Mouse (Mus musculus) gastrocnemius, adult 18-20 months (tissue): ENCODE measurements around the gene Prom2. TPM values are rescaled to one million over a fixed set of nuclear protein-coding genes. Genes with fewer than 3 reads are reported as not detected.

Source experiments
- DNase-seq: peaks from one replicate; pipeline ENCODE4 v3.0.0; 2021; ENCODE audit warnings: low spot score
- long read RNA-seq, 2 experiments: library from polyadenylated mRNA; stranded (forward); transcript quantifications; one replicate each; pipeline ENCODE4 v2.0.0; 2021
- total RNA-seq, 2 experiments: library from RNA; stranded (reverse); gene quantifications; 2 replicates each; pipeline ENCODE4 v1.2.3; 2021

The Prom2 gene
- not detected for total RNA-seq
- long read RNA-seq, experiment 1 = 0 reads
- long read RNA-seq, experiment 2 = 0 reads

DNA sequence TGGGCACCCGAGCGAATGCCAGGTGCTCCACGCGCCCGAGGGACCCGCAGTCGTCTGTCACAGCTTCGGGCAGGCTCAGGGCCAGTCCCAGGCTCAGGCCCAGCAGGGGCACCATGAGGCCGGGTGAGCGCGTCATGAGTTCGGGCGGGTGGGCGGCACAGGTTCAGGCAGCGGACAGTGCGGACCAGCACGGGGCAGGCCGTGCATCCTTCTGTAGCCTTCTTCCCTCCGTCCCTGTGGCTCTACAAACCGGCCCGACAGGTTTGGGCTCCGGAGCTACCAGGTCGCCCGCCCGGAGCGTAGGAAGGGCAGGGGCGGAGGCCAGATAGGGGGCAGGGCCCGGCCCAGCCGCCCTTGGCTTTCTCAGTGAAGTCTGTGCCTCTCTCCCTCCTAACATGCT, at the start of gene Prom2:
Gene Prom2, minus strand, starts transcription at position 283 of the 400 bp plus-strand sequence.
- DNase-seq = no peak

DNA sequence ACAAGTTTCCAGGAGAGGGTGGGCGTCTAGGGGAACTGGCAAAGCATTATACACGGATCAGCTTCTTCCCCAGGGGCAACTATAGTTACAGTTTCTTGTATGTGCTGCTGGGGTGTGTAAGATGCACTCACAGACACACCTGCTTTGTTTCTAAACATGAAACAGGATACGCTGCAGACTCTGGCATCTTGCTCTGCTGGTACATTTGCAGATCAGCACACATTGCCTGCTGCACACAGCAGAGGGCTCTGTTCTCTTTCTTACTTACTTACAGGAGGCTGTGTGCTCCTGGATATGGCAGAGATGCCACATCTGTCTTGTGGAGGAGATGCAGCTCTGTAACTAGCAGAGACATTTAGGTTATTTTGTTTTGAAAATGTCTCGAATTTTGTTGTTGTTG, 49.6 kb upstream of the Prom2 start:
- no peak for DNase-seq

DNA sequence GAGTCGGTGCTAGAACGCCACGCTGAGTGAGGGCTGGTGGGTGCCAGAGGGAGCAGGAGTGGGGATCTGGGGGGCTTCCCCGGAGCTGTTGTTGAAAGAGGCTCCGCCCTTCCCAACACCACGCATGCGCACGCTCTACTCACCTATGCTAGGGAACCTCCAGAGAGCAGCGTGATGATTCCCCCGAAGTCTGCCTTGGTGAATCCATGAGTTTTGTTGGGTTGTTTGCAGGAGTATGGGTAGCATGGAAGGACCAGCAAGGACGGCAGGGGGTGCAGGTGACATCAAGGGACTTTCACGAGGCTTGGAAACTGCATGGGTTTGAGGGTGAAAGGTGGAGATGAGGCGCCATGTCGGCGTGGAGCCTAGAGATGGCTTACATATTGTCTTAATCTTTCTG, 48.9 kb upstream of the Prom2 start:
- DNase-seq = no peak

DNA sequence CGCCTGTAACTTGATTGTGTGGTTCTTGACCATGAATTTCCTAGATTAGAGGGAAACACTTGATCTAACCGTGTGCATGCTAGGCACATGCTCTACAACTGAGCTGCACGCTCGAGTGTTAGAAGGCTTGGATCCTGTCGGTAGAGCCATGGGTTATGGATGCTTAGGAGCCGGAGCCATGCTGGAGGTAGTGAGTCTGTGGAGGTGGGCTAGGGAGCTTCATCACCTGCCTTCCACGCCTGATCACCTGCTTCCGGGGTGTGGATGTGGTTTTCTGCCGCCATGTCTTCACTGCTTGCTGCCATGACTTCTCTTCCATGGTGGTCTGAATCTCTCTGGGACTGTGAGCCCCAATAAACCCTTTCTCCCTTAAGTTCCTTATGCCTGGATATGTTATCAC, 47.6 kb upstream of the Prom2 start:
- DNase-seq = no peak

DNA sequence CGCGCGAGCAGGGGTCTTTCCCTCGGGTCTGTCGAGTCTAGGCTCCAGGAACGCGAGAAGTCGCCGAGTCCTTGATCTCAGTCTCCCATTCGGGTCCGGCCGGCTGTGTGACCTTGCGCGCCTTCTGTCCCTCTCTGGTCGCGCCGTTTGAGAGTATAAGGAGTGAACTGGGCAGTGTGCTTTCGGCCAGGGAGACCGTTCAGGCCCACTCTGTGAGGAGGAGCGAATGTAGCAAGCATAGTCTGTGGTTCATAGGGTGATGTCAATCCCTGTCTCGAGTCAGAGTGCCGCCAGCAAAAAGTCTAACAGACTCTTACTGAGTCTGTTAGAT, 46.2 kb upstream of the Prom2 start:
- no peak for DNase-seq

DNA sequence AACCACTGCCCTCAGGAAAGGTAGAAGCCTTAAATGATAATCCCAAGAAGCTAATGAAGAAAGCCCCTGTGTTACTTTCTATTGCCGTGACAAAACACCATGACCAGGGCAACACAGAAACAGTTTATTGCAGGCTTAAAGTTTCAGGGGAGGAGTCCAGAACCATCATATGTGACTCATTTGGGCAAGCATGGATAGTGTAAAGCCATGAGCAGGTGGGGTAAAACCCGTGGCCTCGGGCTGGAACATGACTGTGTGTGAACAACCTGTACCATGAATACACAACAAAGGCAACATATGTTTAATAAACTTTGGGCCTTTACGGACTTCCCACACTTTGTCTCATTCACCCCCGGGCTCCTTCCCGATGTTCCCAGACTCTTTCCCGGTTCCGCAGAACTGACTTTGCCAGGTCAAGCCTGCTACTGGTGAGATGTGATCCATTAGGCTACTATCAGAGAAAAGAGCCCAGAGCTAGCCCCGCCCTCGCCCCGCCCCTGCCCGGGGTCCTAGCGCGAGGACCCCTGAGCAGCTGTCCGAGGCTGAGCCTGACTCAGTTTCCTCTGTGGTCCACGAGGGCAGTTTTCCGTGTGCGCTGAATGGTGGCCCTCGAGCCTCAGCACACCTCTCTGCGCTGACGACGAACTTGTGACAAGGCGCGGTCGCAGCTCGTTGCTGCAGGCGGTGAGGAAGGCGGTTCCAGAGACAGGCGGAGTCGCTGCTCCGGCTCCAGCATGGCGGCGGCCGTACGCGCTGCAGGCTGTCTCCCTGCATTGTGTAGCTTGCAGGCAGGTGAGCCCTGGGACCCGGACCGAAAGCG, 45.6 kb upstream of the Prom2 start, which contains the start of the genes Zfp661 and Mrps5:
Gene Zfp661, minus strand, starts transcription at position 401 of the 820 bp plus-strand sequence.
Gene Mrps5, plus strand, starts transcription at position 529 of the 820 bp plus-strand sequence.
- peak; percentile 84 for DNase-seq

DNA sequence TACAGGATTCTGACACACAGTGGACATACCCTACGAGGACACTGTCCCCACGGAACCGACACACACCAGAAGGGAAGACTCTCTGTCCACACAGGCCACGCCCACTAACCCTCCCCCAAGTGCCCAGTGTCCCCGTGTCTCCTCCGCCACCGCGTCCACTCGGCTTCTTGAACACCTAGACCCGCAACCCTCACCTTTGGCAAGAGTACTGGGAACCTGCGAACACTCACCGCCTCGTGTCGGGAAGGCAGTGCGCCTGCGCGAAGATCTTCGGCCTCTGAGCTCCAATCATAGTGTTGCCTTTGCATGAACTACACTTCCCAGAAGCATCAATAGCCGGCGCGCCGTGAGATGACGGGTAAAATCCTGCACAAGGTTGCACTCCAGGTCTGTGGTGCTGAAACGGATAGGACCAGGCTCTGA, 43.2 kb upstream of the Prom2 start:
- DNase-seq = peak; percentile 92

DNA sequence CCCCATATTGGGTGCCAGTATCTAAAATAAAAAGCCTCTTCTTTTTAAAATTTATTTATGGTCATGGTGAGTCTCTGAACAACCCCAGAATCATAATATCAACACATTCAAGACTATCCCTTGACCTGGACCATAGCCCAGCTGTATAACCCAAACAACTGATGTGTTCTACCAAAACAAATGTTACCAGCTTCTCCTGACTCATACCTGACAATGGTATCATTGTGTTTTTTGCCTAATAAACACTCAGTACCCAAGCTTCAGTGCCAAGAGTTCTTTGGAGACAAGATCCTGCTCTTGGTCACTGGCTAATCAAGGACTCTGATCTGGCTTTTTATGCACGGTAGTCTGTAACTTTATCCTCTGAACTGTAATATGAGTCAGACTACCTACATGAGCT, 32.1 kb upstream of the Prom2 start:
- DNase-seq = no peak

DNA sequence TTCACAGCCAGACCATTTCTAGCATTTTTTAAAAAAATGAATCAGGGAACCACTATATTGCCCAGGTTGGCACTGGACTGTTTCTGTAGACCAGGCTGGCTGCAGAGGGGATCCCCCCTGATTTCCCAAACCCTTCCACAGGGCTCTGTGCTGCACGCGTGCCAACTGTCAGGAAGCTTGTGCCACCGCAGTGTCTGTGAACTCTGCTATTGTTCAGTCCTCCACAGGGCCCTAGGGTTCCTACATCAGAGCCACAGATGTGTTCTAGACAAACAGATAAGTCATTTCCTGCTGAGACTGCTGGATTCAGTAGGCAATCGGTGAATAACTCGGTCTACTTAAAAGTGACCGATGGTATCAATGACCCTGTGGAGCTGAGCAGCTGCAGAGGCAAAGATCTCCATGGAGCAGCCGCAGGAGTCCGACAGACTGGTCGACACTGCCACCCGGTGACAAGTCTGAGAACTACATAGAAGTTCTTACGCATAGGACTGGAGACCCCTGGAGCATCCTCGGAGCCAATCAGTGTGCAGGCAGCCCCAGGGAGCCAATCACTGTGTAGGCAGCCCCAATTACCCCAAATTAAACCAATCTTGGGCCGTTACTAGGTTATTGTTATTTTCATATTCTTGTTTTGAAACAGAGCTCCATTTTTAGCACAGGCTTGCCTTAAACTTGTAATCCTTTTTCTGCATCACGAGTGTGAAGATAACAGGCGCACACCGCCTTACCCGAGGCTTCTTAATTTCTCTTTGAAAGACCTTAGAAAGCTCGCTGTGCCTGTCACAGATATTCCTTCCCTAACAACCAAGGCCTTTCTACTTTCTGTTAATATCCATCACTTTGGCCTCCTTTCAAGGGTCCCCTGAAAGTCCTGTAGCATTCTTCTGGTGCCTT, 18.1 kb upstream of the Prom2 start:
- DNase-seq = peak; percentile 56

DNA sequence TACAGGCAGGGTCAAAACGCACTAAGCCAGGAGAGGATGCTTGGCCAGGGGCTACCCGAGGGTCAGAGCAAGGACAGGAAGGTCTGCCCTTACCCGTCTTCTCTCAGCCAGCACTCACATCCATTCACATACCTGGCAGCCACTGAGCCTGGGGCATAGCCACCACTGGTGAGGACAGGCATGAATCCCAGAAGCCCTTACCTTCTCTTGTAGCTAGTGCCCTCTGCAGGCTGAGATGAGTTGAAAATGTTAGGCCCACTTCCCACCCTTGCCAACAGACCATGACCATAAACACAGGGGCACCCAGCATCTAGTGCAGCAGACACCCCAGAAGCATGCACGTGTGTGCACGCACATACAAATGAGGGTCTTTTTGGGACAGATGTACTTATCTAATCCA, 9.8 kb upstream of the Prom2 start:
- DNase-seq = no peak

DNA sequence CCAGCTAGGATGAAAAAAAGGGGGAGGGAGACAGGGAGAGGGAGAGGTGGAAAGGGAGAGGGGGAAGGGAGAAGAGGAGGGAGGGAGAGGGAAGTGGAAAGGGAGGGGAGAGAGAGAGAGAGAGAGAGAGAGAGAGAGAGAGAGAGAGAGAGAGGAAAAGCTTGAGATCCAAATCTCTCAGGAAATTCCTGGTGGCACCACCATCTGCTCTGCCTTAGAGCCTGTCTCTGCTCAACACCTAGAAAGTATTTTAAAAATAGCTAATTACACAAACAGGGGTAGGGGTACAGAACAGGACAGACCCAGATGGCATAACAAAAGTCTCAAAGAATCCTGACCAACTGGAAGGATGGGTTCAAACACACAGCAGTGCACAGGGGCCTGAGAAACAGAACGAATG, 9.2 kb upstream of the Prom2 start:
- DNase-seq = no peak

DNA sequence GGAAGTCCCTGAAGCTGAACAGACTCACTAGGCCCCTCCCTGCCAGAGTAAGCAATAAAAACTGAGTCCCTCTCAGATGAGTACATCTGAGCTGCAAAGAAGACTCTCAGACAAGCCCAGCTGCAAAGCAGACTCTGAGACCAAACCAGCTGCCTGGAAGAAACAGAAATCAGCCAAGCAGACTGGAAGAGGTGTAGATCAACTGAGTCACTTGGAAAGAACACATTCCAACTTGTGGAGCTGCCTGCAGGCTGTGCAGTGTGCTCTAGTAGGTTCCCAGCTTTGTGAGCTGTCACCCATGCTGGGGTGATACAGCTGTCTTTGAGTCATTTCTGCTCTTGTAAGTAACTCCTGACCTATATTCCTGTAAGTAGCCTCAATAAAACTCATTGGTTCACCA, 8.4 kb upstream of the Prom2 start:
- DNase-seq = no peak

DNA sequence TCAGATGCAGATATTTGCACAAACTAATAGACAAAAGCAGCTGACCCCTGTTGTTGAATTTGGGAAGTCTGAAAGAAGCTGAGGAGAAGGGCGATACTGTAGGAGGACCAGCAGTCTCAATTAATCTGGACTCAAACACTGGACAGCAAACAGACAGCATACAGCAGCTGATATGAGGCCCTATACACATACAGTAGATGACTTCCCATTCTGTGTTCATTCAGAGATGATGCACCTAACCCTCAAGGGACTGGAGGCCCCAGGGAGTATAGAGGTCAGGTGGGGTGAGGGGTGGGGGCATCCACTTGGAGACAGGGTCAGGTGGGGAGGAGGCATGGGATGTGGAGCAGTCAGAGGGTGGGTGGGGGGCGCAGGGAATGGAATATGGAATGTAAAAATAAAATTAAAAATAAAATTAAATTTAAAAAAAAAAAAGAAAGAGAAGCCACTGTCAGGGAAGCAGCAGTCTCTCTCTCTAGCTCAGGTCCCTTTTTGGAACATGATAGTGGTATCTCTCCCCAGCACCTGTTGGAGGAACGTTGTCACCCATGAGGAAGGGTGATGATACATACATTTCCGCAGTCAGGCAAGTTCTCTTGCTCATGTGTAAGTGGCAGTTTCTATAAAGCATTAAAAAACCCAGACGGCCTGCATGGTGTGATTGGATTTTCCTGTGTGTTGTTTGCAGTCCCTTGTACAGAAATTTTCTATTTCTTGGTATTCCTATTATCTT, 7.2 kb upstream of the Prom2 start:
- no peak for DNase-seq

DNA sequence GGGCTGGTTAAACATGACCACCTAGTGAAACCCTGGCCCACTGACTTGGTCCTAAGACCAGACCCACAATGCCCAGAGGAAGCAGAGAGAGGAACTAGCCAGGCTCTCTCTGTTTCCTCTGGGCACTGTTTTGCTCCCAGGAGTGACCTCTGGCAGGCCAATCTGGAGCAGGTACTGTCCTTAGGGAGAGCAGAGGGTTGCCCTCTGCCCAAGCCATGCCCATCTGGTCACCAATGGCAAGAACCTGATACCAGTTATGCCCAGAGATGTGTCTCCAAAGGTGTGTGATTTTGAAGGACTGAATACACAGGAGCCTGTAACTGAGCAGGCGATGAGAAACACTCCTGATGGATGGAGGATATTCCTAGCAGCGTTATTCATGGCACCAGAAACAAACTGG, 430 bp upstream of the Prom2 start:
- no peak for DNase-seq

DNA sequence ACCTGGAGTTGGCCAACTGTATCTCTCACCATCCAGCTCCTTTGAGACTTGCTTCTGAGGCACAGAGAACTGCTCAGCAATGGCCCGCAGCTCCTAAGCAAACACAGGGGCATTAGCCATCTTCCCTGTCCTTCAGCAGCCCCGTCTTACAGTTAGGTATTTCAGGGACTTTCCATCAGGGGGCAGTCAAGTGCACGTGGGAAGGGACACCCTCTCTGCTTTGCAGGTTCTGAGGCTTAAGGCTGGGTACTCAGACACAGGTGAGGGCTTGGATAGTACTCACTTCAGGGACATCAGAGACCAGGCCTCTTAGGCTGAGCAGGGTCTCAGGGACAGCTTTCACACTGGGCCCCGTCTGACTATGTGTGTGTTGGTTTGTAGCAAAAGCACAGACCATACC, 1.8 kb downstream of the Prom2 start:
- no peak for DNase-seq

DNA sequence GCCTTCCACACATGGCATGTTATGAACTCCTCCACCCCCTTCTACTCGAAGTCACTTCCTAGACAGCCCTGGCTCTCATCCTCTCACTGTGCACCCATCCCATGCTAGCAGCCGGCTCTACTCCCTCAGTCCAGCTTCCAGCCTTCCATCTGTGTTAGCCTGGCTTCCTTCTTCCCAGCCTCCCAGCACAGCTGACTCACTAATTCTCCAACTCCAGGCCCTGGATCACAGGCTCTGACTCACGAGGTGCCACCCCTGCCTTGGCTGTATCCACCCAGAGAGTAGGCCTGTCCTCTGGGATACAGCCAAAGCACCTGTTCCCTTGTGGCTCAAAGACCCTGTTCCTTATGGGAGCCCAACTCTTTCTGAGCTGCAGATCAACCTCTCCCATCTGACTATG, 3.7 kb downstream of the Prom2 start:
- no peak for DNase-seq

DNA sequence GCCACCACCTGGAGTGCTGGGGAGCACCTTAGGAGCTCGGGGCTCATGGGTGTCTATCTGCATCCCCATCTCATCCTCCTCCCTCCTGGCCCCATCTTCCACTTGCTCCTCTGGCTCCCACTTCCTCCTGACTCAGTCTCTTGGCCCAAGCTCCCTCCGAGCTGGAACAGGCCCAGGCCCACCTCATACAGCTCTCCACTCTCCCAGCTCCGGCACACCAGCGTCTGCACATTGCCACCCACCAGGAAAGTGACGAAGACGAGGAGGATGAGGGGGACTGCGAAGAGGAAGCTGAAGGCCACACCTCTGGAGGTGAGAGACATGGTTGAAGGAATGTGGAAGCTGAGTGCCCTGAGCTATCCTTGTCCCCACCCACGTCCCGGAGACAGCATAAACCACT, 5.9 kb downstream of the Prom2 start:
- DNase-seq = no peak

DNA sequence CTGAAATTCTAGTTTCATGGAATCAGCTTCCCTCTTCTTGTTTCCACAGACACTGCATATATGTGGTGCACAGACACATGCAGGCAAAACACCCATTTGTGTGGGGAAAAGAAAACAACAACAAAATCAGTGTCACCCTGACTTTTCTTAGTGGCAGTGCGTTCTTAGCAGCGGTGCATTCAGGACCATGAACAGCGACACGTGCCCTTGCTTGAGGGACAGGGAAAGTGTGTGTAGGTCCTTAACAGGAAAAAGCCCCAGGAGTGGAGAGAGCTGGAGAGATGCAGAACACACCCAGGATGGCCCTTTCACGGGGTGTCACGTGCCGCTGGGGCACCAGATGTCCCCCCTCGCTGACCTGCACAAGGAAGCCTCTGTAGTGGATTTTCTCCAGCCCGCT, 8.9 kb downstream of the Prom2 start:
- no peak for DNase-seq

DNA sequence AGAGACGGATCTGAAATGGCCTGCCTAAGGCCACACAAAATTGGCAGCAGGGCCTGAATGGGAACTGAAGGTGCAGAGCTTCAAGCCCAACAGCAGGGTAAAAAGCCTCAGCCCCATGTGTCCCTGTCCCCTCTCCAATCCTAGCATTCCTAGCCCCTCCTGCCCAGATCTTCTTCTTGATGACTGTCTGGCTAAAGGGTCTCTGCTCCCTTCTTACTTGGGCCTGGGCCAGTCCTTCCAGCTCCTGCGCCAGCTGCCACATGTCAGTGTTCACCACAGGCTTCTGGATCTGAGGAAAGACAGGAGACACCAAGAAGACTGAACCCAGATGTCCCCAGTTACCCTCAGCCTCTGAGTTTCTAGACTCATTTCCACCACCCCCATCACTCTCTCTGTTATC, 9.7 kb downstream of the Prom2 start:
- DNase-seq = no peak

DNA sequence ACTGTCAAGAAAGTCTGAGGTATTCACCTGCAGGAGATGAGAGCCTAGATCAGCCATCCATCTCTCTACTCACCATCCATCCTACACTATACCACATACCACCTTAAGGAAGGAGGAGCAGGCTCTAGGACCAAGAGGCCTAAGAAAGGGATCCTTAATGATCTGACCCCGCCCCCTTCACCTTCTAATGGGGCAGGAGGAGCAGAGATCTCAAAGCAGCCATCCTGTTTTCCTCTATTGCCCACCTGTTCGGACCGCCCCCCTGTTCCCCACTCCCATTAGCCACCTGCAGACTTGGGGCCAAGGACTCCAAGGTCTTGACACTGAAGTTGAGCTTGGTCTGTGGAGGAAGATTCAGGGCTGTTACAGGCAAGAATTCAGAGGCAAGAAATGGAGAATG, 10.8 kb downstream of the Prom2 start:
- no peak for DNase-seq

DNA sequence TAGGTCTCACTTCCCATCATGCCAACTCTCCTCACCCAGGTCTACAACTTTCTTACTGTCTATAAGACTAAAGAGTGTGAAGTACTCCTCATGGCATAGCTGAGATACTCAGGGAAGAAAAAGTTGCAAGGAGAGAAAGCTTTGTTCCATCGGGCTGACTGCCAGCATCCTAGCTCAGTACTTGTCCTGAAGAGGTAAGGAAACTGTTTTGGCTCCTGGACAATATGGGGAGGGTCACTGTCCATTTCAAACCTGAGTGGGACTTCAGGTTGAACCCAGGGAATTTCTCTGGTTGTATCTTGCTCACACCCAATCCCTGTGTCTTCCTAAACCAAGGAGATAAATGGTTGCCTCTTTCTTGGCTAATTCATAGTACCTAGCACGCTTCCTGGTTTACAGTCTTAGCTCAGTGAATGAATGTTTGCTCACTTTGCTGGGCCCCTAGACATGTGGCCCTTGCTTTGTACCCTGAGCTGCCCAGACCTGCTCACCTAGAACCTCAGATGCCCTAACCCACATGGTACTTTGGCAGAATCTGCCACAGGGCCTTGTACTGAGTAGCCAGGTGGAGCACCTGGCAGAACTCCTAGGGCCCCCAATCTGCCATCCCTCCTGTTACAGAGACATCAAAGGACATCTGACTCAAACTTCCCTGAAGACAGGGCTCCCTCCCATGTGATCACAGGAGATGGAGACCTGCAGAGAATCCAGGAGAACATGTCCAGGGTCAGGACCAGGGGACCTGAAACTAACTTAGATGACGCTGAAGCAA, 16.1 kb downstream of the Prom2 start:
- no peak for DNase-seq
